ENCODE assay signal across 8 mouse cellular contexts in genomic region chr2:155018762-155019641, GRCm38 (mm10). TPM values are rescaled to one million over a fixed set of nuclear protein-coding genes. Genes with fewer than 3 reads are reported as not detected.
DNase-seq lines count a peak whose midpoint lies in the region; ATAC-seq lines count a peak whose summit lies in the region.

No protein-coding gene starts in this region.

- DNase-seq in adrenal gland, adult 8-10 months: peak; percentile 69
- peak; percentile 90 for DNase-seq in embryo, embryonic 10 days (ENCODE audit: low spot score)
- DNase-seq in gastrocnemius, postnatal 10 days: peak; percentile 56
- DNase-seq in hindlimb bud, embryonic 11.5 days (ENCODE audit: extremely low spot score, low read depth, low spot score): peak; percentile 44
- peak; percentile 63 to 73 for DNase-seq in left cerebral cortex, postnatal 25 days (ENCODE audit: low spot score in 2 of 2)
- peak; percentile 79 to 83 for DNase-seq in right cerebral cortex, postnatal 10 days (ENCODE audit: low spot score in 2 of 2)
- peak; percentile 59 to 71 for DNase-seq in urinary bladder, postnatal 4 days (ENCODE audit: low spot score in 2 of 2)

- ATAC-seq in megakaryocyte-erythroid progenitor cell, adult 5-6 weeks (replicated peaks; ENCODE audit: low FRiP score, low TSS enrichment, poor library complexity, severe bottlenecking): peak; percentile 94

- intact Hi-C loops in left cerebral cortex, postnatal 25 days (cut with DNase I): no loop called here

RNA-seq across cellular contexts. Expression of gene Gm14226, which starts 0.9 kb away (rescaled TPM):
- total RNA-seq in adrenal gland, adult 8-10 months (2022): 1 to 10 TPM; 3.1 to 9.6 (median 4.6) TPM
- not detected for total RNA-seq in gastrocnemius, postnatal 10 days (2021)
- total RNA-seq in left cerebral cortex, postnatal 25 days (2021): under 1 TPM; 0.11 to 0.16 TPM
- not detected in 2 replicates for total RNA-seq in megakaryocyte-erythroid progenitor cell, adult 5-6 weeks (2014; fragmentation: Nextera tagmentation)
- not detected in 2 replicates for total RNA-seq in megakaryocyte-erythroid progenitor cell, adult 5-6 weeks (2017)

RNA-seq across cellular contexts. Expression of gene Ahcy, which starts 55.3 kb away (rescaled TPM):
- 10 to 100 TPM; 33.8 to 39.2 (median 37.7) TPM for total RNA-seq in adrenal gland, adult 8-10 months (2022)
- 10 to 100 TPM; 18.9 to 22.7 TPM for total RNA-seq in gastrocnemius, postnatal 10 days (2021)
- total RNA-seq in left cerebral cortex, postnatal 25 days (2021): 10 to 100 TPM; 14.0 to 14.5 TPM
- total RNA-seq in megakaryocyte-erythroid progenitor cell, adult 5-6 weeks (2014; fragmentation: Nextera tagmentation): 190 and 191 TPM in 2 replicates
- 97.0 and 141 TPM in 2 replicates for total RNA-seq in megakaryocyte-erythroid progenitor cell, adult 5-6 weeks (2017)

Comparison
In these comparisons a context has a peak if more than half of its experiments do, and no peak if none do; other contexts are left out.
1. Peak in every context shown above with its lines: DNase-seq and ATAC-seq.